Mouse (Mus musculus): ENCODE results near the gene Ecm1. TPM values are rescaled to one million over a fixed set of nuclear protein-coding genes. Genes with fewer than 3 reads are reported as not detected.

Gene Ecm1
- total RNA-seq (2021) = 10 to 100 TPM; 15.5 to 30.3 TPM
- long read RNA-seq, experiment 1, transcript Ecm1-201 (11 exons, 1,894 nt) = minor isoform, 7 of 28 reads
- long read RNA-seq, experiment 1, transcript Ecm1-202 (11 exons, 1,900 nt) = major isoform, 9 of 28 reads
- long read RNA-seq, experiment 1, partial matches to known transcripts = 2 of 28 reads
- long read RNA-seq, experiment 1, other reads (novel, unspliced or antisense) = 10 of 28 reads
- long read RNA-seq, experiment 2, transcript Ecm1-202 (11 exons, 1,900 nt) = major isoform, 5 of 15 reads
- long read RNA-seq, experiment 2, partial matches to known transcripts = 1 of 15 reads
- long read RNA-seq, experiment 2, other reads (novel, unspliced or antisense) = 5 of 15 reads

DNA sequence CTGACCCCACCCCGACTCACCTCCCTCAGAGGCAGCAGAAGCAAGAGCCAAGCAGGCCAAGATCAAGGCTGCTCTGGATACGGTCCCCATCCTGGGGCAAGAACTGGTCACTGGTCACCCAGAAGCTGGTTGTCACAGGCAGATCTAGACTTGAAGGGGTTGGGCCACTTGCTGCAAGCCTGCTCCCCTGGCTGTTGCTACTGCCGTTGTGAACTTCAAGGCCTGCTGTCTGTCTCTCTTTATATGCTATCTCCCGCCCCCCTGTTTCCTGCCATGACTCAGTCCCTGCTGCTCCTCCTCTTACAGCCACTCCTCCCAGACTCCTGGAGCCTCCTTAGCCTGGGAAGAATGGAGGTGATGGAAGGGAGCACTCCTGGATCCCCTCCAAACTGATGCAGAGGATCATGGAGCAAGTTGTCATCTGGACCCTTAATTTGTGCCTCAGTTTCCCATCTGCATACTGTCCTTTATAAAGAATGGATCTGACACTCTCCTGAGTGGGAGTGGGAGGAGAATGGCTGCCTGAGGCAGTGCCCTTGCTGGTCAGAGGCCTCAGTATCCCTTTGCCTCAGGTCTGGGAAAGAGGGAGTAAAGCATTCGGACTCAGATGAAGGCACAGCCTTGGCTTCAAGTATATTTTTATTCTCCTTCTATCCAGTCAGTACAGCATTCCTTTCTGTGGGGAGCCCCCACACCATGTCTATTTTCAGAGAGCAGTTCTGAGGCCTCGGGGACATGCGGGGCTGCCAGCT is at the start of gene Ecm1:
TSS of gene Ecm1 (minus strand) at position 217 of the 752 bp plus-strand sequence.
- DNase-seq (ENCODE audit: low spot score) = peak; percentile 64

DNA sequence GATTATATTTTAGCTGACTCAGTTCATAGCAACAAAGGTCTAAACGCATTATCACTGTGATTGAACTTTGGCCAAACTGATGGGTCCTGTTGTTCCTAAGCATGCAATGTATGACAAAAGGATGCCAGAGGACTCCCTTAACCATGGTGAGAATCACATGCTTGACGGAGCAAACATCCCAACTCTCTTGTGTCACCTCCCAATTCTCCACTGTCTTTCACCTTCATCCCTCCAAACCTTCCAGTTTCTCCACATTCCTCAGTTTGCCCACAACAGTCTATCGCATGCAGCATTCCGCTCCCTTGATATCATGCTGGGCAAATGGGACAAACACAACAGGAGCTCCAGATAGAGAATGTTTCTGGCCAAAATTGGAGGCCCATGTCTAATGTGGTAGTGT is 46.1 kb upstream of the Ecm1 start:
- DNase-seq (ENCODE audit: low spot score) = no peak

DNA sequence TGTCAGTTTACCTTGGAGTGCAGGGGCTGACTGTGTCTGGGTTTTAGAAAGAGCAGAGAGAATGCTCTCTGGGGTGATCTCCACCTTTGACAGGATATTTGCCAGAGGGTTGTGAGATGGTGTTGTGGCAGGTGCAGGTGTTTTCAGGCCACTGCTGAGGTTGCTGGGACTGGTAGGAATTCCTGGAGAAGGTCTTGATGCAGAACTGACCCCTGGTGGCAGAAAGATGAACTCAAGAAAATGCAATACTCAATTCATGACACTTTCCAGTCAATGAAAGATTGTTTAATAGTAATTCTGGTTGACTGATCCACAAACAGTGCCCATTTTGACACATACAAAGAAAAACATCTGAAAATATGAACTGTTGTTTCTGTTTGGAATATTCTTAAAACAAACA is 32.6 kb upstream of the Ecm1 start:
- DNase-seq (ENCODE audit: low spot score) = peak; percentile 19

DNA sequence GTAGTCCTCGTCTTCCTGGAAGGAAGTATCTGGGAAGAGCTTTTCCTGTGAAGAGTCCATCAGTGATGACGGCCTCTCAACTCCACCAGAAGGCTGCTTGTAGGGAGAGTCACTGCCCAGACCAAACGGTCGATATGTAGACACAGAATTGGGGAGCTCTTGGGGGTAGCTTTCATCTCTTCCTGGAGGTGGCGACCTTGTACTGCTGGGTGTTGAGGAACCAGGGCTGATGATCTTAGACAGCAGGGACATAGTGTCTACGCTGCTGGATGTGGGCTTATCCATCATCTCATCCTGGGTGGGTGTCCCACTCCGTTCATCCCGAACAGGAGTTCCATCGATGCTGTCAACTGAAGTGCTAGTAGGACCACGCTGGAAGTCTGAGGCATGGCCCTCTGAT is 26.2 kb upstream of the Ecm1 start:
- DNase-seq (ENCODE audit: low spot score) = no peak

DNA sequence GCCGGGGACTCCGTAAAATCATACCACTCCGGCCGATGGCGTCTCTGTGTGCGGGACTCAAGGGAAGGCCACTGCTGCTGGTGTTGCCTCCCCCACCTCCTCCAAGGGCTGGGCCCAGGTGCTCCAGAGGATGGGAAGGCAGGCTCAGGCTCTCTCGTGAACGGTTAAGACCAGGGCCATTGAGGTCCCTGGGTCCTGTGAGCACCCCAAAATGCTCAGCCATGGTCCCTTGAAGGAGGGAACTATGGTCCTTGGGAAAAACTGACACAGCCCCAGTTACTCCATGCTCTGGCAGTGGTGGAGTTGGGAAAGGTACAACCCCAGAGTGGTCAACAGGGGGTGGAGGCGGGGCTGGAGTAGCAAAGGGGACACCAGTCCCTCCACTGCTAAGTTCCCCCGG is 24.4 kb upstream of the Ecm1 start:
- DNase-seq (ENCODE audit: low spot score) = no peak

DNA sequence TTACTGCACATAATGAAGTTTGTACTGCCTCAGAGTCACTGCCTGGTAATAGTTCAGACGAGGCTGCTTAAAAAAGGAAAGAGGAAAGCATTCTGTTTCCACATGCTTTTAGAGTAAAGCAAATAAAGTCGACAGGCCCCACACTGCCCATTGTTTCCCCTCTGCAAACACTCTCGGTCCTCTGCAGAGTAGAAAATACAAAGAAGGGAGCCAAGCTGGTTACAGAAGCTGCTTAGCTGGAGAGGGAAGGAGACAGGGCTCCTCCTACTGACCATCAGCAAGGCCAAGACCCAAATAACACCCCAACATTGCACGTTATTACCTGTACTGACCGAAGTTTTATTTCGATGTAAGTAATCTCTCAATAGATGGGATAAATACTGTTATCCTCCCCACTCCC is 23.6 kb upstream of the Ecm1 start:
- no peak for DNase-seq (ENCODE audit: low spot score)

DNA sequence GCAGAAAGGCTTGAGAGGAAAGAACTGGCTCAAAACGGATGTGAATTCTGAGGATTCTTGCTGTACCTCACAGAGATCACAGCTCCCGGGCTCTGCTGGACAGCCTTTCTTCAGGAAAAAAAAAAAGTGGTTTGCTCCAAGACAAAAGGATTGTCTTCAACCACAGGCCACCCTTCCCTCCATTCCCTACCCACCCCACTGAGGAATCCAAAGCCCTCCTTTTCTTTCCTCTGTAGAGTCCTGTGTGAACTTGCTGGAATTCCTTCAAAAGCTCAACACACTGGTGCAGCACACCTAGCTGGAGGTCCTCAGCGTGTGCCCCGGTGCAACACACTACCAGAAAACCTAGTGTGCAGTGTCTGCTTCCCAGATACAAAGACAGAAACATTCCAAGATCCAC is 22.4 kb upstream of the Ecm1 start:
- no peak for DNase-seq (ENCODE audit: low spot score)

DNA sequence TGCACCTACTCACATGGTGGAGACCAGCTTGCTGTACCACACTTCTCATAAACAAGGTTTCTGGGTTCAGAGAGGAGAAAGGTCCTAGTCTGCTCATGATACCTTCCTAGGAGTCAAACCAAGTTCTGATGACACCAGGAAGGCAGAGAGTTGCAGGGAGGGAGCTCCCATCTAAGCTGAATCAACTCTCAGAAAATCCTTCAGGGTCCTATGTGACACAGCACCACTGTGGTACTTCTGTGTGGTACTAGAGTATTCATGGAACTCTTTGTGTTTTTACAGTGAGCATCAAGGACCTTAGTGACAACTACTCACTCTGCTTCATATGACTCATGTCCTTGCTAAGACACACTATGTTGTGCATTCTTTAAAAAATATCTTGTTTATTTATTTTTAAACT is 21.3 kb upstream of the Ecm1 start:
- DNase-seq (ENCODE audit: low spot score) = no peak

DNA sequence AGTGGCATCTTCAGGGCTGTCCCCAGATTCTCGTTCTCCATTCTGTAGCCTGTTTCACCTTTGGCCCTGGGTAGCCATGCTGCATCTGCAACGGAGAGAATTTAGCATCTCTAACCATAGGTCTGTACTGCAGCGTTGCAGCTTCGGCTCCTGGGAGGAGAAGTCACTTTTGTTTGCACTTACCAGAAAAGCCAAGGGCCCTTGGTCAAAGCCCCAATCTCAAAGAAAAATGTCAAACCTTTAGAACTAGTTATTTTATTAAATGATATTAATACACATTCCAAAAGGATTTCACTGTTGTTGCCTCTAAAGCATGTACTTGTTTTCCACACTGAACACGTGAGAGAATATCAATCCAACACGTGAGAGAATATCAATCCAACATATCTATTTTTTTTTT is 20.7 kb upstream of the Ecm1 start, which contains the start of gene Tars2:
TSS of gene Tars2 (minus strand) at position 101 of the 400 bp plus-strand sequence.
- DNase-seq (ENCODE audit: low spot score) = no peak

DNA sequence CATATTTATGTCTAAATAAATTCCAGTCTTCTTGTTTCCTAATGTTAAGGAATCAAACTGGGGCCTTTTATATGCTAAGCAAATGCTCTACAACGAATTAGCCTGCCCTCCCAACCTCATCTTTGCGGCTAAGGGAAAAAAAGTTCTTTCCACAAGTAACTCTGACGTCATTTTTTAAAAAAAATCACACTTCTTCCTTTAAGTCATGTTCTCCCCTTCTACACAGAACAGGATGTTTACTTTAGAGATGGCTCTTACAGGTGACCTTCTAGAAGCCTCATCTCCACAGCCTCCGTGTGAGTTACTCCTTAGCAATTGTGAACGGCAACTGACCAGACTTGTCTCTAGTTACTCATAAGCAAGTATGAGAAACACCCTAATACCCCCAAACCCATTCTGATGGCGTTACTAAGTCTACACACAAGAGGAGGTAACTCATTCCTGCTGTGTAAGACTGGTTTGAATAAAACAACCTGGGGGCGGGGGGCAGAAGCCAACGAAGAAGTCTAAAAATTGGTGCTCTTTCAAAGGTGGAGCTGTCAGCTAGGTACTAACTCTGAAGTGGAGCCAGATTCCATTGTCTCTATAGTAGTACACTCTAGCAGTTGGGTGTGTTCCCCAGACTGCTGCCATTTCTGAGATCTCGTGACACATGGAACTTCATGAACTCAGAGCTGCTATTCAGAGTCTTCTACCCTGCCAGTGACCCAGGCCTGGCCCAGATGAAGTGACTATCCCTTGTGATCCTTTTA is 19.3 kb upstream of the Ecm1 start:
- no peak for DNase-seq (ENCODE audit: low spot score)

DNA sequence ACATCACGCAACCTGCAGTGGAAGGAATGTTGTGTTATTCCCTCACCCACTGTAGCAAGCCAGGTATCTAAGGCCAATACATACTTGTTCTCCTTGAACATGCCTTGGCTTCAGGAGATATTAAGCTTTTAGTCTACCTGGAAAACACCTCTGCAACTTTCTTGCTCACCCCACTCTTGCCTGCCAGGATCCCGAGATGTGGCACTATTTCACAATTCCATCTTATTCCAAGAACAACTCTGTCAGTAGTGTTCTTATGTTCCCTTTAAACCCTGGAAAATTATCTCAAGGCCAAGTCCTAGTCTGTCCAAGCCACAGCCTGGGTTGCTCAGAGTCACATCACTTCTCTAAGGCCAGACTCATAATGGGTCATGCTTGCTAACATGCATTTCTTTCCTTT is 17.4 kb upstream of the Ecm1 start:
- no peak for DNase-seq (ENCODE audit: low spot score)

DNA sequence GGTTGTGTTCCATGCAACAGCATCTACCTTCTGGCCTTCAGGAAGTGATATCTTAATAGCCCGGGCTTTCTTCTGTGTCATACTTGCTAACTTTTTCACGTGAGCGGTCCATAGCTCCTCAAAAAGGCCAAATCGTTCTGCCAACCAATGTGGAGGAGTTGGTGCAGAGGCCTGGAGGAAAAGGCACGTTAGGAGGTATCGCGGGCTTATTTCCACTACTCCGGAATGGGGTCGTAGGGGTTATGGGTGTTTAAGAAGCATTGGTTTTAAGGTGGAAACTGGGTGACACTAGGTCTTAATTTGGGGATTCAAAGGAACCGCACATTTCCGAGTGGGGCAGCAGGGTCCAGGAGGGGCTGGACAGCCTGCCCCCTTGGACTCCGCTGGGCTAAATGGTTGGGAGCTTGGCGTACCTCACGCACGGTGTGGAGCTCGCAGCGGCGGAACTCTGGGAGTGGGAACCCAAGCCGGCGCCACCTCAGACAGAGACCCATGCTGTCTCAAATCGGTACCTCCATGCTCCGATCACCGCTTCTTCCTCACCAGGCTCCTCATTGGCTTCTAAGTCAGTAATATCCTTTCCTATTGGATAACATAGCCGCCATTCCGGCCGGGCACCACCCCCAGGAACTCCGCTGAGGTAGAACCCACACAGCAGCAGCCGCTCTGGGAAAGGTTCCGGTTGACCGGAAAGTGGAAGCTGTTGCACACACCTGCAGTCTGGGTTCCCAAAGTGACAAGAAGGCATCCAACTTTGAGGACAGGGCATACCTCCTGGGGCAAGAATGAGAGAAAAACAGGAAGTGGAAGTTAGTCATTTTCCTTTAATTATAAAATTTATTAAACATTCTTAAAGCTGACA is 15.2 kb upstream of the Ecm1 start:
- peak; percentile 97 for DNase-seq (ENCODE audit: low spot score)

DNA sequence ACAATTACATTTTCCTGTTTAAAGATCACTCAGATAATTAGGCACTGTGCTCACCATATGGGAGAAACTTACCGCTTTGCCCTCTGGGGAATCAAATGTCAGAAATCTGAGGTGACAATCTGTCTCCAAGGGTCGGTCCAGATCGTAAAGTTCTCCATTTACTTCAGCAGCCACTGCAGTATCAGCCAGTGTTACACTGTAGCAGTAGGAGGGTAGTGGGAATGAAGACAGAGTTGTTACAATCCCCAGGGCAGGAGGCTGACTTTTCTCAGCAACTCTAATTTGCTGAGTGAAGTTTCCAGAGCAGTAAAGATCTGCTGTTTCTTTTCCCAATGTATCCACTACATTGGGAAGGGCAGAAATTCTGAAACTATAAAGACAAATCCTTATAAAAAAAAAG is 13.6 kb upstream of the Ecm1 start:
- no peak for DNase-seq (ENCODE audit: low spot score)

DNA sequence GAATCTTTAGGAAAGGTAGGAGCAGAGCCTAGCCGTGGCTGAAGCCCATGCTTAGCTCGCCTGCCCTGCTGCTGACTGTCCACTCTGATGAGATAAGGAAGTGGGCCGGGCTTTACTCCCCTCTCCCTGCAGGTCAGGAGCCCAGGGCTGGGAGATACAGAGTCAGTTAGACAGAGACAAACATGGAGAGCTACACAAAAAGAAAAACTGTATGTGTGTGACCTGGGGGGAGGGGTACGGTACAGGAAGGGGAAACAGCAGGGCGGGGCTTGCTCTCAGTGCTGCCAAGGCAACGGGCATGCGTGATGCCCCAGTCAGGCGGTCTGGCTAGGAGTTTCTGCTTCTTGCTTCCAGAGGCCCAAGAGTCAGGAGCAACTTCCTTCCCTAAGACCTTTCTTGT is 1.0 kb upstream of the Ecm1 start:
- no peak for DNase-seq (ENCODE audit: low spot score)

DNA sequence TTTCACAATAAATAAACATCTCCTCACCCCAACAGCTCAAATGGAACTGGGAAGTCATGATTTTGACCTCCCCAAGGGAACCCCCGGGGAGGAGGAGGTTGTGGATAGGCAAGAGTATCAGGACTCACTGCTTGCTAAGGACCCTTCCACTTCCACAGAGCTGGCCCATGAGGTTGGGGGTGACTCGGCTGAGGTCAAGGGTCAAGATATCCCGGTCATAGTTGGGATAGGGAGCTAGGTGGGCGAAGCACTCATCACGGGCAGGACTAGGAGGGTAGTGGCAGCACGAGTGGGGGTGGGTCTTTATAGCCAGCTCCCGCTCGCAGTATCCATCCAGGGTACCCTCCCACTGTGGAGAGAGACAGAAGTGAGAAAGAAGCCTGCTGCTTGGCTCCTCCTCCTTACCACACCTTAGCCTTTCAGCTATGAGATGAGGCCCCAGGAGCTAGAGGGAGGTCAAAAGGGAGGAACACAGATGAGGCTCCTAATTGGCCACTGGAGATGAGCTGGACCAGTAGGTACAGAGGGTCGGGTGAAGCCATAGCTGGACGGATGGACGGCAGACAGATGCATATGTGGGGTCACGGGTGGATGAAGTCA is 4.2 kb downstream of the Ecm1 start:
- no peak for DNase-seq (ENCODE audit: low spot score)

DNA sequence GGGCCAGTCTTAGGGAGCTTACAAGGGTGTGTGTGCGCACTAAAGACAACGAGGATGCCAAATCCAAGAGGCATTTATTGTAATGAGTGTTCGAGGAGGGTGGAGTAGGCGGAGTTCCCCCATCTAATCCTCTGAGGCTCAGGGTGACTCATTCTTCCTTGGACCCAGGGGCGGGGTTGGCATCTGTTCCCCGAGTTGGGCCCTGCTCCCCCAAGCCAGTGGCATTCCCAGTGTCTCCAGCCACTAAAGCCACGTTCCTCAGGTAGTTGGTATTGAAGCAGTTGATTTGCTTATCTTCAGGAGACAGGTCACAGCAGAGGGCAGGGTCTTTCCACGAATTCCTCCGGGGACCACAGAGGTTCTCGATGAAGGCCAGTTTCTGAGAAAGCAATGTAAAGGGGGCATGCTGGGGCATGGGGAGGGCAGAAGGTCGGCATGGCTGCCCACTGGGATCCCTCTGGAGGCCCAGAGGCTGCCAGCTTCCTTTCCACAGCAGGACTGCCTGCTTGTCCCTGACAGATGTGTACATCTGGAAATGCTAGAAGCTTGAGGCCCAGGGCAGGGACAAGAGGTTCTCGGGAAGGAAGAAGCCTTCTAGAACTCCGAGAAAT is 5.2 kb downstream of the Ecm1 start:
- peak; percentile 66 for DNase-seq (ENCODE audit: low spot score)

DNA sequence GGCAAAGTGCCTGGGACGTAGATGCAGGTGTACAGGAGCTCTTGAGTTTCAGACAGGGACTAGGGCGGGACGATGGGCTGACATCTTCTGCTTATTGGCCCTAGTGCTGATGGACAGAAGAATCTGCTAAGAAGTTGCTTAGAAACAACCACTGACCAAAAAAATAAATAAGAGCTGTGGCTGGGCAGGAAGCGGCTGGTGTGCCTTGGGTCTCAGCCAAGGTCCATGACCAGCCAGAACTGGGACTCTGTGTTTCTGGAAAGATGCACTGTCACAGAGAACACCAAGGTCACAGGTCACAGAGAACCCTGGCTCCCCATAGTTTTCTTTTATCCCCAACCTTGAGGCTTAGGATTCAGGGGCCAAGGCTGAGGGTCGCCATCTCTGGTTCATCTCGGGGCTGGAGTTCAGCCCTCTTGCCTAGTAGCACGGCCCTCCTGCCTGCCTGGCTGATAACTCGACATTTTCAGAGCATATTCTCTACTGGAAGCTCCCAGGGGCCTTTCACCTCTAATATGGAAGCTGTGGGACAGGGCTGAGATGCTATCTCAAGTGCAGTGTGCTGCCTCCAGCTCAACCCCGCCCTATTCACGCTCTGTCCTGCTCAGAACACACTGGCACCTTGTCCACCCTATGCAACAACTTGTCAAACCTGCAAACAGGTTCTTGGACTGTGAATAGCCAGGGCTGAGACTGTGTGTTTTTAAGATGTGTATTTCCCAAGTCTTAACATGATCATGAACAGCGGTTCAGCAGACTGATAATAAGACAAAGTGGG is 6.4 kb downstream of the Ecm1 start:
- DNase-seq (ENCODE audit: low spot score) = peak; percentile 39

DNA sequence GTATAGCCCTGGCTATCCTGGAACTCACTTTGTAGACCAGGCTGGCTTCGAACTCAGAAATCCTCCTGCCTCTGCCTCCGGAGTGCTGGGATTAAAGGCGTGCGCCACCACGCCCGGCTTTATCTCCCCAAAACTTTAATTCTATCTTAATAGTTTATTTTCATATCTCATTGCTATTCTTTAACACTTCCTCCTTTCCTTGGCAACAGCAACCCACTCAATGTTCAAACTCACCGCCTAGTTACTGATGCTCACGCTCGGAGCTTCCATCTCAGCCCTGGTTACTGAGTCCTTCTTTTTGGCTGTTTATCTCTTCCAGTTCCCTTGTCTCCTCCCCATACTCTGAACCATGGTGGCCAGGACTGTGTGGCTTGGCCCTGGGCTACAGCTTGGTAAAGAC is 7.1 kb downstream of the Ecm1 start:
- no peak for DNase-seq (ENCODE audit: low spot score)

DNA sequence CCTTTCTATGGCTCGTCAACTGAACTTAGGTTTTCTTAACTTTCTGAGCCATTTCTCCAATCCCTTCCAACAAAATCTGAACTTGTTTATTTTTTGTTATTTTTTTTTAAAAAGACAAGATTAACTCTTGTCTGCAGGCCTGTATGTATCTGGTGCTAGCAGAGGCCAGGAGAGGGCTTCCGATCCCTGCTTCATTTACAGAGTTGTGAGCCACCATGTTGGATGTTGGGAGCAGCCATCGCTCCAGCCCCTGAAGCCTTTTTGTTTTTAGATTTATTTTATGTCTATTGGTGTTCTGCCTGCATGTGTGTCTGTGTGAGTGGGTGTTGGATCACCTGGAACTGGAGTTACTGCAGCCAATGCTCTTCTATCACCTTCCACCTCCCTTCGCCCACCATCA is 7.6 kb downstream of the Ecm1 start:
- DNase-seq (ENCODE audit: low spot score) = no peak

DNA sequence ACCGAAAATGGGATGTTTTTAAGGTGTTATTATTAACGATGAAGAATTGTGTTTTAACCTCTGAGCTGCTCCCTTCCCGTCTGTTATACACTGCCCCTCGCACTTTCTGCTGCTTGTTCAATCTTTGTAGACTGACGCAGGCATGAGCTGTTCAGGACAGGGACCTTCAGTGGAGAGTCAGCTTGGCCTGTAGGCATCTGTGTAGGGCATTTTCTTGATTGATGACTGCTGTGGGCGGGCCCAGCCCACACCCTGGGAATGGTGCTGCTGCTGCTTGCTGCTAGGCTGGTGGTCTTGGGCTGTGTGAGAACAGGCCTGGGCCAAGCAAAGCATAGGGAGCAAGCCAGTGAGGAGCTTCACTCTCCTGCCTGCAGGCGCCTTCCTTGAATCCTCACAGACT is 8.9 kb downstream of the Ecm1 start:
- DNase-seq (ENCODE audit: low spot score) = no peak

Measured in gastrocnemius, adult 18-20 months (tissue).